Mouse (Mus musculus) left cerebral cortex, adult 2 months (tissue): Measurements from ENCODE around the gene Sh3rf1. TPM values are rescaled to one million over a fixed set of nuclear protein-coding genes. Genes with fewer than 3 reads are reported as not detected.
"Not testable (repeated sequence)": the region's sequence is repeated elsewhere in the genome, so short reads cannot be mapped to it uniquely, and the experiment has no call there.

Experiments
- DNase-seq, 2 experiments: peaks; one replicate each; pipeline ENCODE4 v3.0.0; 2021 to 2022; ENCODE audit warnings: low spot score in 2 of 2, mixed read lengths in 1 of 2; ENCODE audit errors: extremely low spot score in 1 of 2
- H3K27ac ChIP-seq: fragments of 200-600 bp; 2 replicates; pipeline ENCODE4 v1.8.1; 2022
- H3K4me3 ChIP-seq: fragments of 200-600 bp; 2 replicates; pipeline ENCODE4 v1.8.1; 2022
- CTCF ChIP-seq: fragments of 200-600 bp; IDR thresholded peaks from 2 replicates; pipeline ENCODE4 v1.8.1; 2022; ENCODE audit warnings: antibody characterized with exemption, mild to moderate bottlenecking, moderate library complexity
- intact Hi-C: fragments of 180-260 bp; cut with DNase I; formaldehyde crosslinking; loops from one replicate; pipeline ENCODE4 v1.15.1; 2025
- total RNA-seq, 2 experiments: library from RNA; stranded (reverse); gene quantifications; 2 replicates each; pipeline ENCODE4 v1.2.3; 2021

Sh3rf1 gene
- total RNA-seq, 2 experiments from 2014 or later = 37.5 to 40.7 TPM

- intact Hi-C loops = no loop called here
- no peak overlapping the region for H3K27ac ChIP-seq
- no peak for TF ChIP-seq CTCF
- H3K4me3 ChIP-seq = no peak overlapping the region
- DNase-seq = no peak
These were observed 174.1 kb downstream of the Sh3rf1 start for GRCm38 (mm10) chr8:61397755-61398154.

- TF ChIP-seq CTCF = no peak
- Histone ChIP-seq H3K4me3 (no peak overlapping the region), H3K27ac (no peak overlapping the region)
- intact Hi-C loops = no loop called here
- DNase-seq = no peak
These were observed 179.2 kb downstream of the Sh3rf1 start for GRCm38 (mm10) chr8:61402861-61403260.

GRCm38 (mm10) chr8:61403266-61404177, 179.8 kb downstream of the Sh3rf1 start:
- no peak for DNase-seq
- TF ChIP-seq CTCF = no peak
- H3K27ac ChIP-seq = no peak overlapping the region
- no peak overlapping the region for H3K4me3 ChIP-seq
- intact Hi-C loops = no loop called here

- no peak overlapping the region for H3K27ac ChIP-seq
- TF ChIP-seq CTCF = no peak
- DNase-seq = no peak
- intact Hi-C loops = no loop called here
- H3K4me3 ChIP-seq = no peak overlapping the region
These were observed 180.5 kb downstream of the Sh3rf1 start for GRCm38 (mm10) chr8:61404178-61404560.

DNA sequence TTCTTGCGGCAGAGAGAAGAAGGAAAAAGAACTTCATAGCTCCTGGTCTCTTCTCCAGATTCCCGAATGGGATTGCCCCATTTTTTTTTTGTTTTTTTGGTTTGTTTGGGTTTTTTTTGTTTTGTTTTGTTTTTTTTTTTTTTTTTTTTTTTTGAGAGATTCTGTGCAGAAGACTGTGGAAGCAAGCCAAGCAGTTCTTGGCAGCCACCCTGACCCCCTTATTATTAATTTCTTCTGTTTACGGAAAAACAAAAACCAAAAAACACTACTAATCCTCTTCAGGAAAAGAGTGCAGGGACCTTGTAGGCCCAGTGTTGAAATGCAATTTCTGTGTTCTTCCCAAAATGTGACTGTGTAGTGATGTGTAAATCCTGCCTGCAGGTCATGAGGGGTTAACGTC, 185.4 kb downstream of the Sh3rf1 start:
- intact Hi-C loops = no loop called here
- H3K27ac ChIP-seq = no peak overlapping the region
- no peak for DNase-seq
- no peak overlapping the region for H3K4me3 ChIP-seq
- no peak for TF ChIP-seq CTCF

- H3K4me3 ChIP-seq, intact Hi-C loops, DNase-seq, H3K27ac ChIP-seq: not testable (repeated sequence)
These were observed 186.0 kb downstream of the Sh3rf1 start for GRCm38 (mm10) chr8:61409712-61410111.

GRCm38 (mm10) chr8:61419521-61419920, 195.8 kb downstream of the Sh3rf1 start:
- intact Hi-C loops = no loop called here
- DNase-seq = no peak
- Histone ChIP-seq H3K27ac (no peak overlapping the region), H3K4me3 (no peak overlapping the region)
- TF ChIP-seq CTCF = no peak

GRCm38 (mm10) chr8:61420166-61420565, 196.5 kb downstream of the Sh3rf1 start:
- TF ChIP-seq CTCF = no peak
- no peak overlapping the region for H3K27ac ChIP-seq
- H3K4me3 ChIP-seq = no peak overlapping the region
- intact Hi-C loops = no loop called here
- no peak for DNase-seq

GRCm38 (mm10) chr8:61421606-61422005, 197.9 kb downstream of the Sh3rf1 start:
- intact Hi-C loops = no loop called here
- DNase-seq = peak; percentile 12 to 13
- TF ChIP-seq CTCF = no peak
- H3K4me3 ChIP-seq = no peak overlapping the region
- H3K27ac ChIP-seq = no peak overlapping the region

DNA sequence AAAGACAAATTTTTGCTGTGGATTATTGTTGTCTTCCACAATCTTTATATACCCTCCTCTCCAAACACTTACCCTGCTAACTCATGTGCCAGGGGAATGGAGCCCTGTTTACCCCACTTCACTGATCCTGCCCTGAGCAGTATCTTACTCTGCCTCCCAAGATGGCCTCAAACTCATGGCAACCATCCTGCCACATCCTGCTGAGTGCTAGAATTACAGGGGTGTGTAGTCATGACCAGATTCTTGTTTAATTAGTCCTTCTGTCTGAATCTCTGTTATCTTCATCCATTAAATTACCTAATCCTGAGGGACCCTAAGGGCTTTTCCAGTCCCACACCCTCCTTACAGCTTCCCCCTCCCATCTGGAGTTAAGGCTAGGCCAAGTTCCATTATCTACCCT, 201.5 kb downstream of the Sh3rf1 start:
- Histone ChIP-seq H3K27ac (no peak overlapping the region), H3K4me3 (no peak overlapping the region)
- no peak for TF ChIP-seq CTCF
- no peak for DNase-seq
- intact Hi-C loops = no loop called here

DNA sequence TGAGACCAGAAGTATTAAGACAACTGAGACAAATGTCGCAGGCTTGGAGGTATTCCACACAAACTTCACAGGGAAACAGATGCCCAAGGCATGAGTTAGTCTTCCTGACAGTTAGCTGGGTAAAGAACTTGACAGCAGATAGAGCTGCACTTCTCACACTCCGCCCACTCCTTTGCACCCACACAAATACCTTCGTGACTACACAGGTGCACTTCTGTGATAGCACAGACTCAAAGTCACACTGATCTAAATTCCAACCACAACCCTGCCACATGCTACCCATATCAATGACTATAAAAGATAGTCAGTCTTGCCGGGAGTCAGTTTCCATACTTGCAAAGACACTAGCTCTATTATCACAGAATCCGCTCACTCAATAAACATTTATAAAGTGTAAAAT, 202.4 kb downstream of the Sh3rf1 start:
- no peak for TF ChIP-seq CTCF
- intact Hi-C loops = no loop called here
- no peak overlapping the region for H3K27ac ChIP-seq
- no peak for DNase-seq
- no peak overlapping the region for H3K4me3 ChIP-seq

DNA sequence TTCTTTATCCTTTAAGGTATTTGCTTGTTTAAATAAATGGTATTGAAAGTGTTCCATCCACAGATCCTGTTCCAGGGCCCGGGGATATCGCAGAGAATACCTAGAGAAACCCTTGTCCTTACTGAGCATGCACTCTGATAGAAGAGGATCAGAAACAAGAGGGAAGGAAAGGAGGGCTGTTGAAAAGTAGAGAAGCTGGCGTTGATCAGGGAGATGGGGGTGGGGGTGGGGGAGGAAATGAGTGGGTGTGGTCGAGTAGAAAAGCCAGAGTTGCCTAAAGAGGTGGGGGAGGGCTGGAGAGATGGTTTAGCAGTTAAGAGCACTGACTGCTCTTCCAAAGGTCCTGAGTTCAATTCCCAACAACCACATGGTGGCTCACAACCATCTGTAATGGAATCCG, 203.0 kb downstream of the Sh3rf1 start:
- TF ChIP-seq CTCF = no peak
- Histone ChIP-seq H3K4me3 (no peak overlapping the region), H3K27ac (no peak overlapping the region)
- intact Hi-C loops = no loop called here
- DNase-seq = no peak
